Mouse (Mus musculus) cortical plate, adult 2 months (tissue): ENCODE data around the gene Trim15.

Experiments
- CTCF ChIP-seq: fragments of 200-500 bp; IDR thresholded peaks from 2 replicates; pipeline ENCODE4 v1.5.1; 2011; ENCODE audit warnings: mild to moderate bottlenecking, control low read depth, low read length; ENCODE audit not compliant: insufficient read depth; ENCODE audit errors: extremely low read depth
- POLR2A ChIP-seq: fragments of 200-500 bp; IDR thresholded peaks from 2 replicates; pipeline ENCODE4 v1.6.1; 2011; ENCODE audit warnings: mild to moderate bottlenecking, low read length, control low read depth; ENCODE audit not compliant: insufficient read depth; ENCODE audit errors: extremely low read depth

- TF ChIP-seq POLR2A (no peak), CTCF (peak; percentile 40; the same call in 1 of the 2 replicates)
These were observed 29.6 kb upstream of the Trim15 start for GRCm38 (mm10) chr17:36896583-36896982.
